Mouse (Mus musculus) liver (tissue): ENCODE data around the gene Rnf126.

Experiments
- DNase-seq: peaks from one replicate; pipeline ENCODE4 v3.0.0-alpha.2; 2020; ENCODE audit warnings: mixed read lengths

Rnf126 gene

DNA sequence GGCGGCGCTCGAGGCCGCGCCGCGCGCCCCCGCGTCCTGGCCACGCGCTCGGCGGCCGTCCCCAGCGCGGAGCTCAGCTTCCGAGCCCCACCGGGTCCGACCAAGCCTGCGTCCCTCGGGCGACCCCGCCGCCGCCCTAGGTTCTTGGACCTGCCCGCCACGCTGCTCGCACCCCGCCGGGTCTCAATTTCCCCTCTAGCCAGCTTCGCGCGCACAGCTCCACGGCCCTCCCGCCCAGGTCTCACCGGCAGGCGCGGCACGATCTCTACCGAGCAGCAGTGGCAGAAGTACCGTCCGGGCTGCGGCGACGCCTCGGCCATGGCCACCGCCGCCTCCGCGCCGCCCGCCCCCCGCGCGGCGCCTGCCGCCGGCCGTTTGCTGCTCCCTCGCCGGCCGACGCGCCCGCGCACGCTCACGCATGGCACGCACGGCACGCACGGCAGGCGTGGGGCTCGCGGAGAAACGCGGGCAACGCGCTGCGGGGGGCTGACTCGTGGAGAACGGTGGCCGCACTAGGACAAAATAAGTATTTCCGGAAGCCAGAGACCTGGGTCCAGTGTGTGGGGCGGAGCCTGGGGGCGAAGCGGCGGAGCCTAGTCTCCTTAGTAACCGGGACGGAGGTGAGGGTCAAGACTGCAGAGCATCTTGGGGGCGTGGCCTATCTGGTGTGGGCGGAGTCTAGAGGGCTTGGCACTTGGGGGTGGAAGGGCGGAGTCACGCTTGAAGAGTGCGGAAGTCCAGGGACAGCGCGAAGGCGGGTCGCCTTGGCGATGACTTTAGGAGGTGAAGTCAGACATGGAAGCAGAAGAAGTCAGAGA, at the start of gene Rnf126:
Gene Rnf126 (minus strand): TSS at position 445 of the 818 bp plus-strand sequence.
- DNase-seq: peak; percentile 100

GRCm38 (mm10) chr10:79815671-79816494, 49.1 kb upstream of the Rnf126 start:
- DNase-seq: no peak

DNA sequence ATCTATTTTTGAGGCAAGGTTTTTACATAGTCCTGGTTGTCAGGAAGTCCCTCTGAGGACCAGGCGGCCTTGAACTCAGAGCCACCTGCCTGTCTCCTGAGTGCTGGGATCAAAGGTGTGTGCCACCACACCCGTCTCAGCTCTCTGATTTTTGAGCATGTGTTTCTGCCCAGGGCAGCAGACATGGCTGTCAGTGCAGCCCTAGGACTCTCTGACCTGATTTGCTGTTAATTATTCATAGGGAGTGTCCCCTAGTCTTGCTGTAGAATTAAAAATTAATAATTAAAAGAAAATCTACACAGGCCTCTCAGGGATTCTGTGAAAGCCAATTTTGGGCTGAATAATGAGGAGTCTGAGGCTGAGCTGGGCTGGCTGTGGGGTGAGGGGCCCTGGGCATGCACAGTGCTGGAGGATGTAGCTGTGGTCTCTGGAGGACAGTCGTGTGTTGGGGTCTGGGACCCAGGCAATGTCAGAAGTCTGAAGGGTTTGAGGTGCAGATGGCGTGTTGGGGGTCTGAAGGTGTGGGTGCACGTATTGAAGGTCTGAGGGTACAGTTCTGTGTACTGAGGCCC, 47.6 kb upstream of the Rnf126 start:
- no peak for DNase-seq

GRCm38 (mm10) chr10:79811736-79812637, 45.2 kb upstream of the Rnf126 start:
- peak; percentile 81 for DNase-seq

GRCm38 (mm10) chr10:79808728-79809127, 42.0 kb upstream of the Rnf126 start:
- no peak for DNase-seq

- DNase-seq: no peak
Measured at GRCm38 (mm10) chr10:79807826-79808225, 41.1 kb upstream of the Rnf126 start.

GRCm38 (mm10) chr10:79806972-79807371, 40.2 kb upstream of the Rnf126 start:
- DNase-seq: peak; percentile 79

DNA sequence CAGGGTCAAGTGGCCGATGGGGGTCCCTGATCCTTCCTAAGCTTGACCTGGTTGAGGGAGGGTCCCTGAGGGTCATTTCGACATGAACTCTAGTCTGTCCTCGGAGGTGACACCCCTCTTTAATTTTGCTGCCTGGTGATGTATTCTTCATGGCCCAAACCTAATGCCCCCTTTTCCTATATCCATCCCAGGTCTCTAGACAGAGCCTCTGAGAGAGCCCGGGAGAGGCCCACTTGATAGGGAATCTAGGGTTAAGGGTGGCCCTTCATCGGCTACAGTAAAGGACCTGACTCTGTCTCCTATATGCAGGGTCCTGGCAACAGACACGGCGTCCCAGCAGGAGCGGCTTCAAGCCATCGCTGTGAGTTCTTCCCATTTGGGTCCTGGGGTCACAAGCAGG, 39.6 kb upstream of the Rnf126 start:
- no peak for DNase-seq

DNA sequence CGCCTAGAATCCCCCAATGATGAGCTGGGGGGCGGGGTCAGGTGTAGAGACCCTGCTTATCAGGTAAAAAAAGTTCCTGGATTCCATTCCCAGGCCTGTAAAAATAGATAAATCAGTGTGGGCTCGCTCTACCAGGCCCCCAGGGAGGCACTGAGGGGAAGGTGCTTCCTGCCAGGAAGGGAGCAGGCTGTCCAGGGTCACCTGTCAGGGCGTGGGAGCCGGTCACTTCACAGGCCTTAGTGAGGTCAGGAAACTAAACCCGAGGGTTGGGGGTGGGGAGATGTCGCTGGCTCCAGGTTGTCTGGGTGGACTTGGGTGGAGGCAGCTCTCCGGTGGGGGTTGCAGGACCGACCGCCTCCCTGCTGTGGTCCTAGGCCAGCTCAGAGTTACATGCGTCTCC, 38.9 kb upstream of the Rnf126 start:
- peak; percentile 33 for DNase-seq

DNA sequence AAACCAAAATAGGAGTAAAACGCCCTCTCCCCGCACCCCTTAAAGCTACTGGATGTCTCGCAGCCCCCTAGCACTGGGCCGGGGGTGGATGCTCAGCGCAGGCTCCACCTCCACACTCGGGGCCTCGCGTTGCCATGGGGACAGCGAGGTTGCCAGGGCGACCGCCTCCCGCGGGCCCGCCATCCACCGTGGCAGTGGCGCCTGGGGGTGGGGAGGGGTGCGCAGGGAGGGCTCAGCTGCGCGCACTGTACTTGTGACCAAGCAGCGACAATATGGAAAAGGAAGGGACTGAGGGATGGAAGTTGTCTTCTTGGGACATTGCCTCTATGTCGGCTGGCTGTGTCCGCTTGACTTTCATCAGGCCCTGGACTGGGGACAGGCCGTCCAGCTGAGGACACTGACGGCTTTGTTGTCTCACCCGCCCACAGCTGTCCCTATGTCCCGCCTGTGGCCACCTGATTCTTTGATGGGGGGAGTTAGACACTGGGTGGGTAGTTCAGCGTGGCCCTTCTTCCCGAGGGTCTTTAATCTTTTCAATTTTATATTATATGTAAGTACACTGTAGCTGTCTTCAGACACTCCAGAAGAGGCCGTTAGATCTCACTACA, 37.1 kb upstream of the Rnf126 start:
- peak; percentile 55 for DNase-seq

DNA sequence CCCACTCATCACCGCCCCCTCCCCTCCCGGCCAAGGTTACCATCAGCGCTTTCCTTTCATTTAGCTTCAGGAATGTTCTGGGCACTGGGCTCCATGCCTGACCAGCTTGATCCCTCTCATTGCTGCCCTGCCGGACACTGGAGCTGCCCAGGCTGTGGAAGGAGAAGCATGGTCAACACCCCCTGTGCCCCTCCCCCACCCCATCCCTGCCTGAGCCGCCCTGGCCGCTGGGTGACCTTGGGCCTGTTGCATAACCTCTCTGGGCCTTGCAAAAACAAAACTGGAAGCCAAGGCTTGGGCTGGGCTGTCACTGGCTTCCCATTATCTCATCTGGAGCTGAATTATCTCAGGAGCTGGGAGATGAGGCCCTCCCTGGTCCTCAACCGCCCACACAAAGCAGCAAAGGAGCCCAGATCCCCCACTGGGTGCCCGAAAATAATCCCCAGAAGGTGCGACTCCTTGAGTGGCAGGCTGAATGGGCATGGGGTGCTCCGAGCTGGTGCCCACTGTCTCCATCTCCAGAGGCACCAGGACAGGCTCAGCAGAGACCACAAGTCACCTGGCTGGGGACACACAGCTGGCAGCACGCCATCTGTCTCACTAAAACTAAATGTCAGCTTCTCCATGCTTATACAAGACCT, 35.7 kb upstream of the Rnf126 start:
- DNase-seq: peak; percentile 73

DNA sequence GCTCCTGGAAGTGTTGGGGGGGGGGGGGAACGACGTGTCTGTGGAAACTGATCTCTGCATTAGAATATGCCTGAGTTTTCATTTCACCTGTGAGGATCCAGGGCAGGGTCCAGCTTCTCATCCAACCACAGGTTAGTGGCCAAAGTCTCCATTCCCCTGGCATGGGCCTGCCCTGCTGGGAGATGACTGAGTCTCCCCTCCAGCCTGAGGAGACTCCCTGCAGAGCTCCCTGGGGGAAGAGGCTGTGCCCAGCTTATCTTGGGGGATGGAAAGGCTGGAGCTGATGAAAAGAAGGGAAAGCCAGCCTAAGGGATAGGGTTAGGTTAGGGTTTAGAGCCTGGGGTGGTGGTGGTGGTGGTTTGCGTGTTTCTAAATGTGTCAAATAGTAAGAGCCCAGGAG, 35.1 kb upstream of the Rnf126 start:
- DNase-seq: no peak

DNA sequence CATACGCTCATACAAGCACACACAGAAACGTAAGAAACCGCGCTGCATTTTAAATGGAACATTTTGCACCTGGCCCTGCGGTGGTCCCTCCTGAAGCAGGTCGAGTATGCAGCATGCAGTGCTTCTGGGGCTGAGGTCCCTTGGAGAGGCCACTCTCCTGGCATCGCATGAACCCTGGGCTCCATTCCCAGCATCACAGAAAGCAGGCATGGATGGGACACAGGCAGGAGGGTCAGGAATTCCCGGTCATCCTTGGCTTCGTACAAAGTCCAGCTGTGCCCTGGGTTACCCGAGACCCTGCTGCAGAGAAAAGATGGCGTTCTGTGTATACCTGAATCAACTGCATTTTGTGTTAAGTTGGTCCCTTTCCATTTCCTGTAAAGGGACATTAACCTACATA, 33.8 kb upstream of the Rnf126 start:
- DNase-seq: no peak

DNA sequence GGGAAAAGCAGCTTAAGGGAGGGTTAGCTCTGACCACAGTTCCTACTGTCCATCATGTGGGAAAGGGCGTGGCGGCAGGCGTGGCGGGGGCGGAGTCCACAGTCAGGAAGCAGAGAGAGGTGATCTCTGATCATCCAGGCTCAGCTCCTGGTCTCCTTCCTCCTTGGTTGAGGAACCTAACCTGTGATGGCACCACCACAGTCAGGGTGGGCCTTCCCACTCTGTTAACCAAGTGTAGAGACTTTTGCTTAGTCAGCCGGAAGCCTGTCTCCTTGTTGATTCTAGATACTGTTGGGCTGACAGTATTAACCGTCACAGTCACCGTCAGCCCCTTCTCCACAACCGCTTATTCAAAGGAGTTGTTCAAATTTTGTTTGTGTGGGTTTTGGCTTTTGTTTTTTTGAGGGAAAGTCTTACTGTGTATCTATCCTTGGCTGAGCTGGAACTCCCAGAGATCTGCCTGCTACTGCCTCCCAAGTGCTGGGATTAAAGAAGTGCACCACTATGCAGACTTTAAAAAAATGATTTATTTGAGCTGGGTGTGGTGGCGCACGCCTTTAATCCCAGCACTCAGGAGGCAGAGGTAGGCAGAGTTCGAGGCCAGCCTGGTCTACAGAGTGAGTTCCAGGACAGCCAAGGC, 31.7 kb upstream of the Rnf126 start:
- DNase-seq: peak; percentile 76

DNA sequence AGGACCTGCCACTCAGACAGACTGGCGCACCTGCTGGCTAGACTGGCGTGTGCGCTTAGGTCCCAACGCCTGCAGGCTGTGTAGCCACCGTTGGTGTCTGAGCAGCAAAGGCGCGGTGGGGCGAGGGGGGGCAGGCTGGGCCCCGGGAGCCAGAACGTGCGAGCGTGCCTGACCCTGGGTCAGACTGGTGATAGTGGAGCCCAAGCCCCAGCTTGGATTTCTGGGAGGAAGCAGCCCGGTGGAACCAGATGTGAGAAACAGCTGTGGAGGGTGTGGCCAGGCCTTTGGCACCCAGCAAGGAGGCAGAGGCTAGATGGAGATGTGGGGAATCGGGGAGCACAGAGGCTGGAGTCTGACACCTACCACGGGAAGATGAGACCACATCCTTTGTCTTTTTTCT, 30.6 kb upstream of the Rnf126 start:
- DNase-seq: no peak

DNA sequence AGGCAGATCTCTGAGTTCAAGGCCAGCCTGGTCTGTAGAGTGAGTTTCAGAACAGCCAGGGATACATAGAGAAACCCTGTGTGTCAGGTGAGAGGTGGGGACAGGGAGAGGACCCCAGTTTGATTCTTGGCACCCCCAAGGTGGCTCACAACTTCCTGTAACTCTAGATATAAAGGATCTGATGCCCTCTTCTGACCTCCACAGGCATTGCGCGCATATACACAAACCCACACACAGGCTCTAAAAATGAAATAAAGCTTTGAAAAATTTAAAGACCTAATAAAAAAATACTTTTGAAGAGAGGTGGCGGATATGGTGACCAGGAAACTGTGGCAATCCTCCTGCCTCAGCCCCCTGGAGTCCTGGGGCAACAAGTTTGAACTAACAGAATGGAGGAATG, 29.2 kb upstream of the Rnf126 start:
- DNase-seq: no peak

GRCm38 (mm10) chr10:79794491-79794931, 27.8 kb upstream of the Rnf126 start:
- no peak for DNase-seq

DNA sequence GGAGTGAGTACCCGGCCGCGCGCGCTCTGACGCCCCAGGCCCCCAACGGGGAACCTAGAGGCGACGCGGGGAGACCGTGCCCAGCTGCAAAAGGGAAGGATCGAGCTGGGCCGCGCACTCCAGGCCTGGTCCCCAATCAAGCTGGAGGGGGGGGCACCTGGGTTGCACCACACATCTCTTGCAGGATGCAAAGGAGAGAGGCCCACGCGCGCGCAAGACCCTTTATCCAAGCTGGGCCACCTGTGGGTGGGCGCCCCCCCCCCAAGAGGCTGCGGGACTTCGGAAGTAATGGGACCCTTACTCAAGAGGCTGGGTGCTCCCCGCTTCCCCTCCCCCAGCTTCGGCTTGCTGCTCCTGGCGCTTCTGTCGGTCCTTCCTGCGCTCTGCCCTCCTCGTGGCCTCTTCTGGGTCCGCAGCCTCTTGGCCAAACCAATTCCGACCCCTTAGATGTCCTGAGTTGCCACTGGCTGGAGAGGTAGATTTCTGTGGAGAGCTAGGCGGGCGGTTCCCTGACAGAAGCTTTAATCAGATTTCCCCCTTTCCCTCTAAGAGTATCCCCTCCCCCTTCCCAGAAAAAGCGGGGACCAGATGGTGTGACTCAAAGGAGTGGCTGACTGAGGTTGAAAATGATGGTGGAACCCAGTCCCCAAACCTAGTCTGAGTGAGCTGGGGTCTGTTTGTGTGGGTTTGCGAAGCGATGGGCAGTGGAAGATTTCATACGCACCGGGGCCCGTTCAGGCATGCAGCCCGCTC, 27.2 kb upstream of the Rnf126 start:
- DNase-seq: no peak

DNA sequence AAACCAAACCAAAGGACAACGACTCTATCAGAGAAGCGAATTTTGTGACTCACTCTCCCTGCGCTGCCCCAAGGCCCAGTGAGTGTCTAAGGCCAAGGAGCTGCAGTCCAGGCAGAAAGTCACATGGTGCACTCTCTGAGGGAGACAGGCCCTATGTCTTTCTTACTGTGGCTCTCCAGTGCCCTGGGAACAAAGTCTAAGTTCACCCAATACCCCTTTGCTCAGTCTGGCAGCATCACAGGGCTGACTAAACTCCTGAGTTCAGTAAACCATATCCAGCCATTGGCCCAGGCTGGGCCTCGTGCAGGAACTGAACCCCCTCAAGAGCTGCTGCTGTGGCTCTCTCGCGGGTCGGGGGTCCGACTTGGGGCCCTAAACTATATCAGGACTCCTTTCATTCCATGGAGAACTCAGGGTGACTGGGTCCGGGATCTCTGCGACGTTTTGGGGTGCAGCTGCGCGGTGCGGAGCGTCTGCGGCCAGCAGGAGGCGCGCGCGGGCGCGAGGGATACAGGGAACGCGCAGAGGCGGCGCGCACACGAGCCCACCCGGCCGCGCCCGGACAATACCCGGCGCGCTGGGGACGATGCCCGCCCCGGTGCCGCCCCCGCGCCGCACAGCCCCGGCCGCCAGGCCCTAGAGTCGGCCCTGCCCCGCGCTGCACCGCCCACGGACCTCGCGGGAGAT, 26.4 kb upstream of the Rnf126 start, which contains the start of gene Palm:
Gene Palm (plus strand): TSS at position 522 of the 687 bp plus-strand sequence.
- DNase-seq: peak; percentile 70
